Mouse (Mus musculus) spleen, adult 2 months (tissue): ENCODE measurements around the gene B3galt5.

ENCODE experiments used
- CTCF ChIP-seq: fragments of 200-500 bp; IDR thresholded peaks from 2 replicates; pipeline ENCODE4 v1.5.1; 2011; ENCODE audit warnings: mild to moderate bottlenecking, inconsistent platforms; ENCODE audit not compliant: insufficient read depth, insufficient read length, insufficient replicate concordance; ENCODE audit errors: extremely low read depth
- POLR2A ChIP-seq: fragments of 200-500 bp; IDR thresholded peaks from 2 replicates; pipeline ENCODE4 v1.6.1; 2011; ENCODE audit warnings: low read depth, low read length, inconsistent platforms

GRCm38 (mm10) chr16:96272929-96273619 is 37.5 kb downstream of the B3galt5 start:
- TF ChIP-seq POLR2A (no peak), CTCF (no peak)
